Mouse (Mus musculus) CD4-positive, CD25-positive, alpha-beta regulatory T cell, adult 4 months (primary cell): ENCODE data around the gene Olfr1564. TPM values are rescaled to one million over a fixed set of nuclear protein-coding genes. Genes with fewer than 3 reads are reported as not detected.
"Not testable (repeated sequence)": the region's sequence is repeated elsewhere in the genome, so short reads cannot be mapped to it uniquely, and the experiment has no call there.

Experiments used
- ATAC-seq: one replicate; pipeline ENCODE4 v1.8.0; 2017
- polyA plus RNA-seq, 2 experiments: library from polyadenylated mRNA; unstranded; fragments of 100-300 nt; shearing (Covaris generic); gene quantifications; one replicate each; pipeline ENCODE4 v1.2.1; 2017

Olfr1564 gene
- not detected for polyA plus RNA-seq

DNA sequence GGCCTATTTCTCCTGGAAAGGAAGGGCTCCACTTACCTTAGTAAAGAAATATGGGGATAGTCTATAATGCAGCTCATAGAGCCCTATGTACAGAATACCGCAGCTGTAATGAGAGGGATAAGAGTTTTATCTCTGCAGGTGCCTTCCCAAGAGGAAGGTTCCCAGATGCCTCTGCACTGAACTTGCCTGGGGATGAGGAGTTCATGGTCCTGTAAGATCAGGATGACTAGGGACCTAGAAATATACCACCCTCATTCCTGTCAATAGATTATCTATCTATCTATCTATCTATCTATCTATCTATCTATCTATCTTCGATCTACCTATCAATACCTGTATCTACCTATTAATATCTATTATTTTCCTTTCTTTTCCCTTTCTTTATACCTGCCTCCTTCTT, at the start of gene Olfr1564:
Olfr1564 (minus strand) TSS at position 101 of the 400 bp plus-strand sequence.
- no peak for ATAC-seq

DNA sequence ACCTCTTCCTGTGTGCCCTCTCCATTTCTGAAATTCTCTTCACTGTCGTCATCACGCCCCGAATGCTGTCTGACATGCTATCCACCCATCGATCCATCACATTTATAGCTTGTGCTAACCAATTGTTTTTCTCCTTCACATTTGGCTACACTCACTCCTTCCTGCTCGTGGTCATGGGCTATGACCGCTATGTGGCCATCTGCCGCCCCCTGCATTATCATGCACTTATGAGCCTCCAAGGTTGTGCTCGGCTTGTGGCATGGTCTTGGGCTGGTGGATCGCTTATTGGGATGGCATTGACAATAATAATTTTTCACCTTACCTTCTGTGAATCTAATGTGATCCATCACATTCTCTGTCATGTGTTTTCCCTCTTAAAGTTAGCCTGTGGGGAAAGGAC, 47.4 kb upstream of the Olfr1564 start:
- no peak for ATAC-seq

DNA sequence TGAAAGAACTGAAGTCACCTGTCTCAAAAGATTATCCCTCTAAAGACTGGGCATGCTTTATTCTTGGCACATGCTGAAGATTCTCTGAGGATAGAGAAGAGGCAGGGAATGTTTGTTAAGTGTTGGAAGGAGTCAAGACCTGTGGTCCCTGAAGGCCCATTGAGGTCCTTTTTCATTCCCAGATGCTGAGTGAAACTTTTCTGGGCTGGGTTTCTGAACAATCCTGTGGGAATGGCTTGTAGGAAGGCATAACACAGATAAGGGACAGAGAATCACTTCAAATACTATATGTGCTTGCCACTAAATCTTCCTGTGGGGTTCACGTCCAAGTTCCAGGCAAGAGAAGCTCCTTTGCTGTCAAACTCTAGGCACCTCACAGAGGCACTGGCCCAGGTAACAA, 42.9 kb upstream of the Olfr1564 start, which contains the start of gene Olfr63:
Olfr63 (plus strand) TSS at position 301 of the 400 bp plus-strand sequence.
- no peak for ATAC-seq

DNA sequence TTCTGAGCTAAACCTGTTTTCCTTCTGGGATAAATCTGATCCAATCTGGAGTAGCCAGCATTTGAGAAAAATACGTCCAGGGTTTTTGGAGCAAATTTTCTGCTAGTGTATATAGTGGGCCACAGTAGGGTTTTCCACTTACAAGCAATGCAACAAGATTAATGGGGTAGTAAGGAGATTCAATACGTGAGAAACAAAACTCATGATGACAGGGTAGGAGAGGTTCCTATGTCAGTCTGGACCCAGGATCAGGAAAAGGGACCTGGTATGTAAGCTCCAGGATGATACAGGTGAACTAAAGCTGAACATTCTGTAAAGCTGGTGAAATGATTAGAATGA, 33.8 kb upstream of the Olfr1564 start:
- ATAC-seq = not testable (repeated sequence)

DNA sequence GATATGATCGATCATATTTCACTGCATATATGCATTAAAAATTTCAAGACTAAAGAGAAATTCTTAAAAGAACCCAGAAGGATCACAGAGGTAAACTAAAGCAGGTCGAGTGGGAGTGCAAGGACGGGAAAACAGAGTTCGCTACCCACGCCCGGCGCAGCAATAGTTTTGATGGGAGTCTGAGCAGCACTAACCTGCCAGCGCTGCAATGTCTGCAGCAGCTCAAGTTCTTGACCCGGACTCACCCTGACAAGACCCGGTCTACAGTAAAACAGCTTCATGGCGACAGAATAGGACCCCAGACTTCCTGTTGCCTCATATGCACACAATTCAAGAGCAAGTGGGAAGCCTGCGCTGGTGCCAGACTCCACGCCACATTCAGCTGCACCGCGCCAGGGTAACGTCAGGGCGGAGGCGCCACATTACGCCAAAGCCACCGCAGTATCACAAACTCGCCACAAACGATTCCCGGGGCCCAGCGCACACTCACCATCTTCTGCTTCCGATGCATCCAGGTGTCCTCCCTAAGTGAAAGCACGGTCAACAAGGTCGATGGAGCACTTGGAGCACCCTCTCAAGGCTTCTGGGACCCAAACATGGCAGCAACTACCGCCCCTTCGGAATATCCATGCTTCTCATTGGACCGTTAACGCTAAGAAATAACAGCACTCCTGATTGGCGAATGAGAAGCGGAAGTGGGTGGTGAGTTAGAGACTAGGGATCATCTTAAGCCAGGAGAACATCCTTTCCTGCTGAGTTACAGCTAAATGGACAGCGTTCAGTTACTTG, 33.2 kb upstream of the Olfr1564 start, which contains the start of gene Zfp955a:
Zfp955a (minus strand) TSS at position 616 of the 789 bp plus-strand sequence.
- peak; percentile 99 for ATAC-seq

DNA sequence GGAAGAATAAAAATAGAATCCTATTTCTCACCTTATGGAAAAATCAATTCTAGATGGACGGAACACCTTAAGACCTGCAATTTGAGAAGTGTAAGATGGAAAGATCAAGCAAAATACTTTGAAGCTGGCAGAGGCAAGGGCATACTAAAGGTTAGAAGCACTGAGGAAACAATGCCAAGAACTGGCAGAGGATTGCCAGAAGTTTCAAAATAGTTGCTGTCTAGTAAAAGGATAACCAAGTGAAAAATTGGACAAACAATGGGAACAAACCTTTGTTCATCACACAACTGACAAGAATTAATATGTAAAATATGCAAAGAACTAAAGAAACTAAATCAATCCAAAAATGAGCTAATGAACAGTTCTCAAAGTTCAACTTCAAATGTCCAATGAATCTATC, 15.2 kb upstream of the Olfr1564 start:
- not testable (repeated sequence) for ATAC-seq

DNA sequence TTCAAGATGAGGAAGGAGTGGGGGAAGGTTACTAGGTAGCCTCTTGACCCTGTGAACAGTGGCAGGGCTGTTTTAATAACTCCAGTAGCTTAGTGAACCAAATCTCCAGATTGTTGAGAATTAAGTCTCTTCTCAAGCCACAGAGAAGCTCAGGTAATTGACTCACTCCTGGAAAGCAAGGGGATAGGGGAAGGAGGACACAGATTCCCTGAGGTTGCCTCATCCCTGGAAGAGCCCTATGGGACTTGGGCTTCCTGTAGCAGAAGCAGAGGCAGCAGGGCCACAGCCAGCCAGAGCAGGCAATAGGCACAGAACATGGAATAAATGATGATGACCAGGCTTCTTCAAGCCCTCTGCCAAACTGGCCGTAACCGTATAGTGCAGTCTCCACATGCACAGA, 30.5 kb downstream of the Olfr1564 start, which contains the start of gene Olfr239:
Olfr239 (plus strand) TSS at position 301 of the 400 bp plus-strand sequence.
- not testable (repeated sequence) for ATAC-seq

DNA sequence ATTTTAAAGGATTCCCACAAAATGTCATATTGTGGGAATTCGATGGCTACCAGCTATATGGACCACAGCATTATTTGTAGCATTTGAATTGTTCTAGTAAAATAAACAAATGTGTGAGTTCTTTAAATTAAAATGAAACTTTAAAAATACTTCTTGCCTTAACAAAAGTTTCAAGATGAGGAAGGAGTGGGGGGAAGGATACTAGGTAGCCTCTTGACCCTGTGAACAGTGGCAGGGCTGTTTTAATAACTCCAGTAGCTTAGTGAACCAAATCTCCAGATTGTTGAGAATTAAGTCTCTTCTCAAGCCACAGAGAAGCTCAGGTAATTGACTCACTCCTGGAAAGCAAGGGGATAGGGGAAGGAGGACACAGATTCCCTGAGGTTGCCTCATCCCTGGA, 53.3 kb downstream of the Olfr1564 start, which contains the start of gene Olfr55:
Olfr55 (plus strand) TSS at position 301 of the 400 bp plus-strand sequence.
- not testable (repeated sequence) for ATAC-seq

Other genes starting within 250 kb of the Olfr1564 start
- gene Zfp952, start 228.6 kb downstream of the Olfr1564 start, polyA plus RNA-seq = 10 to 100 TPM; 14.7 to 17.3 TPM
- gene Zfp763, start 188.3 kb downstream of the Olfr1564 start, polyA plus RNA-seq = 1 to 10 TPM; 7.8 to 9.7 TPM
- not detected for gene 4921501E09Rik, start 153.6 kb downstream of the Olfr1564 start, polyA plus RNA-seq
- 1 to 10 TPM; 6.5 to 7.0 TPM for gene Zfp563, start 132.4 kb downstream of the Olfr1564 start, polyA plus RNA-seq
- not detected for gene Morc2b, start 82.0 kb downstream of the Olfr1564 start, polyA plus RNA-seq
- gene Olfr55, start 53.2 kb downstream of the Olfr1564 start, polyA plus RNA-seq = not detected
- gene Olfr239, start 30.4 kb downstream of the Olfr1564 start, polyA plus RNA-seq = not detected
- gene Zfp955a, start 33.5 kb upstream of the Olfr1564 start, polyA plus RNA-seq = 10 to 100 TPM; 15.6 to 15.7 TPM
- under 1 TPM in 1 of 2 experiments, not detected in 1; 0.05 TPM for gene Olfr63, start 43.0 kb upstream of the Olfr1564 start, polyA plus RNA-seq
- 10 to 100 TPM; 10.1 to 12.6 TPM for gene Zfp955b, start 67.9 kb upstream of the Olfr1564 start, polyA plus RNA-seq
- 10 to 100 TPM in 1 of 2 experiments, 1 to 10 TPM in 1; 7.5 to 10.2 TPM for gene Zfp81, start 137.2 kb upstream of the Olfr1564 start, polyA plus RNA-seq
- 10 to 100 TPM in 1 of 2 experiments, 1 to 10 TPM in 1; 7.1 to 10.2 TPM for gene Zfp101, start 173.0 kb upstream of the Olfr1564 start, polyA plus RNA-seq
- gene Actl9, start 211.2 kb upstream of the Olfr1564 start, polyA plus RNA-seq = not detected